Mouse (Mus musculus): ENCODE results near the gene Phactr1. TPM values are rescaled to one million over a fixed set of nuclear protein-coding genes. Genes with fewer than 3 reads are reported as not detected.

Gene Phactr1
- total and polyA plus RNA-seq, 2 experiments, result 0.16 to 0.28 TPM

- no peaks in the 10 kb centered on the region for H3K4me1 ChIP-seq (ENCODE audit: control insufficient read depth, insufficient read depth, low read length)
- no peak overlapping the region for H3K27ac ChIP-seq (replicated peaks; ENCODE audit: insufficient read depth, low read depth, low read length)
- no peaks in the 10 kb centered on the region for H3K79me2 ChIP-seq (ENCODE audit: control insufficient read depth, insufficient read depth, low read length)
- TF ChIP-seq CTCF (IDR thresholded peaks at IDR 0.05; ENCODE audit: low read depth, low read length) (no peak), POLR2A (IDR thresholded peaks at IDR 0.05; ENCODE audit: extremely low read depth, insufficient read depth, low read length) (no peak)
- no peaks in the 10 kb centered on the region for H3K27me3 ChIP-seq (ENCODE audit: control insufficient read depth, insufficient read depth, low read length)
- H3K9ac ChIP-seq (ENCODE audit: low read depth, low read length), result no peak overlapping the region
- H3K36me3 ChIP-seq (ENCODE audit: control insufficient read depth, insufficient read depth, low read length), result no peaks in the 10 kb centered on the region
- WGBS, result 61% methylated on average over 2 of the region's 2 CpGs
- DNase-seq (ENCODE audit: extremely low read depth, low read depth, low spot score), result no peak
- H3K4me3 ChIP-seq (ENCODE audit: insufficient read depth, low read depth, low read length), result no peak overlapping the region
Observed at GRCm38 (mm10) chr13:42878346-42878745, 197.9 kb downstream of the Phactr1 start.

GRCm38 (mm10) chr13:42884033-42884724, 203.8 kb downstream of the Phactr1 start:
- WGBS, result 65% methylated on average over 14 of the region's 14 CpGs
- H3K27me3 ChIP-seq (ENCODE audit: control insufficient read depth, insufficient read depth, low read length), result no peaks in the 10 kb centered on the region
- no peak overlapping the region for H3K4me3 ChIP-seq (ENCODE audit: insufficient read depth, low read depth, low read length)
- no peaks in the 10 kb centered on the region for H3K4me1 ChIP-seq (ENCODE audit: control insufficient read depth, insufficient read depth, low read length)
- H3K27ac ChIP-seq (replicated peaks; ENCODE audit: insufficient read depth, low read depth, low read length), result no peak overlapping the region; the same call in 1 of the 2 replicates
- peak; percentile 3 for DNase-seq (ENCODE audit: extremely low read depth, low read depth, low spot score)
- TF ChIP-seq CTCF (IDR thresholded peaks at IDR 0.05; ENCODE audit: low read depth, low read length) (no peak), POLR2A (IDR thresholded peaks at IDR 0.05; ENCODE audit: extremely low read depth, insufficient read depth, low read length) (no peak)
- H3K79me2 ChIP-seq (ENCODE audit: control insufficient read depth, insufficient read depth, low read length), result no peaks in the 10 kb centered on the region
- no peaks in the 10 kb centered on the region for H3K36me3 ChIP-seq (ENCODE audit: control insufficient read depth, insufficient read depth, low read length)
- H3K9ac ChIP-seq (ENCODE audit: low read depth, low read length), result no peak overlapping the region

- 28% methylated on average over 1 of the region's 1 CpGs for WGBS
- no peaks in the 10 kb centered on the region for H3K36me3 ChIP-seq (ENCODE audit: control insufficient read depth, insufficient read depth, low read length)
Observed at GRCm38 (mm10) chr13:42884725-42885115, 204.3 kb downstream of the Phactr1 start.

DNA sequence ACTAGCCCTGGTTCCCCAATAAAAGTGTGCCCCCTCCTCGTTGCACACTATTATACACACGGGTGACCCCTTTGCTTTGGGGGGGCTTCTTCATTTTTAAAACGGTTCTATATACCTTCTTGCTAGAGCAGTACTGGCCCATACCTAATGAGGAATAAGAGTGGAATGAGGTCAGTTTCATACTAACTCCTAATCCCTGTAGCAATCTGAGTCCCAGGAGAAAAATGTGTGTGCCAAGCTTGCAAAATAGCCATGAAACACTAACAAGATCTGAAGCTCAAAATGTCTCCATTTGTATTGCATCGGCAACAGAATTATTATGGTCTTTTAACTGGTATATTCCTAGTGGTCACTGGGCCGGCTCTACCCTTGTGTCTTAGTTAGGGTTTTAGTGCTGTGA, 207.3 kb downstream of the Phactr1 start:
- no peaks in the 10 kb centered on the region for H3K79me2 ChIP-seq (ENCODE audit: control insufficient read depth, insufficient read depth, low read length)
- no peaks in the 10 kb centered on the region for H3K27me3 ChIP-seq (ENCODE audit: control insufficient read depth, insufficient read depth, low read length)
- no peaks in the 10 kb centered on the region for H3K4me1 ChIP-seq (ENCODE audit: control insufficient read depth, insufficient read depth, low read length)
- no peak overlapping the region for H3K4me3 ChIP-seq (ENCODE audit: insufficient read depth, low read depth, low read length)
- H3K9ac ChIP-seq (ENCODE audit: low read depth, low read length), result no peak overlapping the region
- 85% methylated on average over 5 of the region's 5 CpGs for WGBS
- DNase-seq (ENCODE audit: extremely low read depth, low read depth, low spot score), result no peak
- H3K36me3 ChIP-seq (ENCODE audit: control insufficient read depth, insufficient read depth, low read length), result no peaks in the 10 kb centered on the region
- TF ChIP-seq POLR2A (IDR thresholded peaks at IDR 0.05; ENCODE audit: extremely low read depth, insufficient read depth, low read length), result no peak
- no peak for TF ChIP-seq CTCF (IDR thresholded peaks at IDR 0.05; ENCODE audit: low read depth, low read length)
- H3K27ac ChIP-seq (replicated peaks; ENCODE audit: insufficient read depth, low read depth, low read length), result no peak overlapping the region

More at GRCm38 (mm10) chr13:42884725-42885115, 204.3 kb downstream of the Phactr1 start:
- Histone ChIP-seq H3K27ac (replicated peaks; ENCODE audit: insufficient read depth, low read depth, low read length) (no peak overlapping the region), H3K79me2 (ENCODE audit: control insufficient read depth, insufficient read depth, low read length) (no peaks in the 10 kb centered on the region), H3K27me3 (ENCODE audit: control insufficient read depth, insufficient read depth, low read length) (no peaks in the 10 kb centered on the region), H3K9ac (ENCODE audit: low read depth, low read length) (no peak overlapping the region), H3K4me1 (ENCODE audit: control insufficient read depth, insufficient read depth, low read length) (no peaks in the 10 kb centered on the region), H3K4me3 (ENCODE audit: insufficient read depth, low read depth, low read length) (no peak overlapping the region)
- peak; percentile 16 for DNase-seq (ENCODE audit: extremely low read depth, low read depth, low spot score)
- TF ChIP-seq CTCF (IDR thresholded peaks at IDR 0.05; ENCODE audit: low read depth, low read length) (no peak), POLR2A (IDR thresholded peaks at IDR 0.05; ENCODE audit: extremely low read depth, insufficient read depth, low read length) (no peak)

- Histone ChIP-seq H3K4me1 (ENCODE audit: control insufficient read depth, insufficient read depth, low read length) (no peaks in the 10 kb centered on the region), H3K79me2 (ENCODE audit: control insufficient read depth, insufficient read depth, low read length) (no peaks in the 10 kb centered on the region), H3K36me3 (ENCODE audit: control insufficient read depth, insufficient read depth, low read length) (no peaks in the 10 kb centered on the region), H3K27me3 (ENCODE audit: control insufficient read depth, insufficient read depth, low read length) (no peaks in the 10 kb centered on the region), H3K4me3 (ENCODE audit: insufficient read depth, low read depth, low read length) (no peak overlapping the region), H3K9ac (ENCODE audit: low read depth, low read length) (no peak overlapping the region), H3K27ac (replicated peaks; ENCODE audit: insufficient read depth, low read depth, low read length) (no peak overlapping the region)
- no peak for DNase-seq (ENCODE audit: extremely low read depth, low read depth, low spot score)
- 69% methylated on average over 12 of the region's 12 CpGs for WGBS
- TF ChIP-seq CTCF (IDR thresholded peaks at IDR 0.05; ENCODE audit: low read depth, low read length), result no peak
- no peak for TF ChIP-seq POLR2A (IDR thresholded peaks at IDR 0.05; ENCODE audit: extremely low read depth, insufficient read depth, low read length)
Observed at GRCm38 (mm10) chr13:42889516-42890474, 209.4 kb downstream of the Phactr1 start.
